Mouse (Mus musculus): Measurements from ENCODE around the gene C6. TPM values are rescaled to one million over a fixed set of nuclear protein-coding genes. Genes with fewer than 3 reads are reported as not detected.

Gene C6
- 2.1 and 2.3 TPM in 2 replicates for polyA plus RNA-seq (2015; fragmentation: Nextera tagmentation; extraction: Ambion mirVana)

GRCm38 (mm10) chr15:4726830-4727310, at the start of gene C6:
C6 (plus strand) TSS chr15:4727175.

Other genes starting within 250 kb of the C6 start
- gene Mroh2b, start 171.6 kb downstream of the C6 start, polyA plus RNA-seq (2015; fragmentation: Nextera tagmentation; extraction: Ambion mirVana), result not detected in 2 replicates